Mouse (Mus musculus): ENCODE data around the gene Lrrc8e. TPM values are rescaled to one million over a fixed set of nuclear protein-coding genes. Genes with fewer than 3 reads are reported as not detected.

Gene Lrrc8e
- polyA plus RNA-seq, 1 experiment = 1.7 TPM

GRCm38 (mm10) chr8:4227919-4228318 lies 1.3 kb downstream of the Lrrc8e start:
- TF ChIP-seq MAX (IDR thresholded peaks at IDR 0.05) (no peak), CEBPB (IDR thresholded peaks at IDR 0.05; ENCODE audit: low read depth) (no peak), MYOG (IDR thresholded peaks at IDR 0.05; ENCODE audit: control insufficient read depth, extremely low read depth, insufficient read length) (no peak)
- Histone ChIP-seq H3K36me3 (ENCODE audit: control insufficient read depth, insufficient read depth) (no peaks in the 10 kb centered on the region), H3K27me3 (ENCODE audit: control insufficient read depth, insufficient read depth, insufficient read length) (no peaks in the 10 kb centered on the region), H3K79me2 (ENCODE audit: control insufficient read depth, insufficient read depth) (no peaks in the 10 kb centered on the region), H3K79me3 (ENCODE audit: low read depth) (no peaks in the 10 kb centered on the region), H3K4me3 (ENCODE audit: insufficient read depth, poor library complexity, severe bottlenecking) (no peak overlapping the region), H3ac (ENCODE audit: control insufficient read depth, insufficient read length, low read depth) (no peak overlapping the region)

- TF ChIP-seq MYOG (IDR thresholded peaks at IDR 0.05; ENCODE audit: control insufficient read depth, extremely low read depth, insufficient read length) = no peak
- no peak for TF ChIP-seq MAX (IDR thresholded peaks at IDR 0.05)
- no peak for TF ChIP-seq FOSL1 (IDR thresholded peaks at IDR 0.05; ENCODE audit: insufficient read depth, low read length, poor library complexity, severe bottlenecking)
- TF ChIP-seq CTCF (IDR thresholded peaks at IDR 0.05; ENCODE audit: control insufficient read depth, insufficient read depth, insufficient read length) = no peak
- TF ChIP-seq MYOD1 (IDR thresholded peaks at IDR 0.05; ENCODE audit: control insufficient read depth, insufficient read length, low read depth) = no peak
- TF ChIP-seq USF1 (IDR thresholded peaks at IDR 0.05; ENCODE audit: low read depth) = no peak
- no peak for TF ChIP-seq CEBPB (IDR thresholded peaks at IDR 0.05; ENCODE audit: low read depth)
- Histone ChIP-seq H3K36me3 (ENCODE audit: control insufficient read depth, insufficient read depth) (no peaks in the 10 kb centered on the region), H3K27me3 (ENCODE audit: control insufficient read depth, insufficient read depth, insufficient read length) (no peaks in the 10 kb centered on the region), H3K79me2 (ENCODE audit: control insufficient read depth, insufficient read depth) (no peaks in the 10 kb centered on the region), H3ac (ENCODE audit: control insufficient read depth, insufficient read length, low read depth) (no peak overlapping the region), H3K79me3 (ENCODE audit: low read depth) (no peaks in the 10 kb centered on the region), H3K4me3 (ENCODE audit: insufficient read depth, poor library complexity, severe bottlenecking) (no peak overlapping the region)
Observed at GRCm38 (mm10) chr8:4229784-4230183, 3.2 kb downstream of the Lrrc8e start.

GRCm38 (mm10) chr8:4230612-4231351 lies 4.2 kb downstream of the Lrrc8e start:
- Histone ChIP-seq H3K27me3 (ENCODE audit: control insufficient read depth, insufficient read depth, insufficient read length) (no peaks in the 10 kb centered on the region), H3K79me2 (ENCODE audit: control insufficient read depth, insufficient read depth) (no peaks in the 10 kb centered on the region), H3ac (ENCODE audit: control insufficient read depth, insufficient read length, low read depth) (no peak overlapping the region), H3K36me3 (ENCODE audit: control insufficient read depth, insufficient read depth) (no peaks in the 10 kb centered on the region), H3K79me3 (ENCODE audit: low read depth) (no peaks in the 10 kb centered on the region), H3K4me3 (ENCODE audit: insufficient read depth, poor library complexity, severe bottlenecking) (no peak overlapping the region)
- no peak for TF ChIP-seq USF1 (IDR thresholded peaks at IDR 0.05; ENCODE audit: low read depth)
- no peak for TF ChIP-seq MYOG (IDR thresholded peaks at IDR 0.05; ENCODE audit: control insufficient read depth, extremely low read depth, insufficient read length)
- TF ChIP-seq CEBPB (IDR thresholded peaks at IDR 0.05; ENCODE audit: low read depth) = no peak
- no peak for TF ChIP-seq CTCF (IDR thresholded peaks at IDR 0.05; ENCODE audit: control insufficient read depth, insufficient read depth, insufficient read length)
- no peak for TF ChIP-seq MAX (IDR thresholded peaks at IDR 0.05)
- TF ChIP-seq MYOD1 (IDR thresholded peaks at IDR 0.05; ENCODE audit: control insufficient read depth, insufficient read length, low read depth) = no peak
- TF ChIP-seq FOSL1 (IDR thresholded peaks at IDR 0.05; ENCODE audit: insufficient read depth, low read length, poor library complexity, severe bottlenecking) = no peak

- H3K79me3 ChIP-seq (ENCODE audit: low read depth) = peaks cover 31% of the 10 kb centered on the region
- H3K79me2 ChIP-seq (ENCODE audit: control insufficient read depth, insufficient read depth) = peaks cover 40% of the 10 kb centered on the region
- TF ChIP-seq CTCF (IDR thresholded peaks at IDR 0.05; ENCODE audit: control insufficient read depth, insufficient read depth, insufficient read length) (no peak), MYOD1 (IDR thresholded peaks at IDR 0.05; ENCODE audit: control insufficient read depth, insufficient read length, low read depth) (no peak)
- peak overlapping the region; percentile 29 for H3K4me3 ChIP-seq (ENCODE audit: insufficient read depth, poor library complexity, severe bottlenecking)
- H3ac ChIP-seq (ENCODE audit: control insufficient read depth, insufficient read length, low read depth) = peak overlapping the region; percentile 71
- no peaks in the 10 kb centered on the region for H3K27me3 ChIP-seq (ENCODE audit: control insufficient read depth, insufficient read depth, insufficient read length)
- H3K36me3 ChIP-seq (ENCODE audit: control insufficient read depth, insufficient read depth) = peaks cover 4% of the 10 kb centered on the region
Observed at GRCm38 (mm10) chr8:4237814-4238433, 11.3 kb downstream of the Lrrc8e start.

GRCm38 (mm10) chr8:4238434-4239192 lies 12.0 kb downstream of the Lrrc8e start, which contains the start of the genes Map2k7 and Gm49320:
Gene Map2k7, plus strand, starts transcription at chr8:4238740.
Gene Gm49320, plus strand, starts transcription at chr8:4238865.
- Histone ChIP-seq H3K79me2 (ENCODE audit: control insufficient read depth, insufficient read depth) (peaks cover 40% of the 10 kb centered on the region), H3K36me3 (ENCODE audit: control insufficient read depth, insufficient read depth) (peaks cover 7% of the 10 kb centered on the region), H3K27me3 (ENCODE audit: control insufficient read depth, insufficient read depth, insufficient read length) (no peaks in the 10 kb centered on the region), H3K4me3 (ENCODE audit: insufficient read depth, poor library complexity, severe bottlenecking) (peak within 1 kb of the TSS; percentile 65), H3ac (ENCODE audit: control insufficient read depth, insufficient read length, low read depth) (peak within 1 kb of the TSS; percentile 80), H3K79me3 (ENCODE audit: low read depth) (peaks cover 31% of the 10 kb centered on the region)
- TF ChIP-seq CEBPB (IDR thresholded peaks at IDR 0.05; ENCODE audit: low read depth) (no peak), FOSL1 (IDR thresholded peaks at IDR 0.05; ENCODE audit: insufficient read depth, low read length, poor library complexity, severe bottlenecking) (no peak), MAX (IDR thresholded peaks at IDR 0.05) (peak; percentile 92), CTCF (IDR thresholded peaks at IDR 0.05; ENCODE audit: control insufficient read depth, insufficient read depth, insufficient read length) (peak; percentile 33), MYOD1 (IDR thresholded peaks at IDR 0.05; ENCODE audit: control insufficient read depth, insufficient read length, low read depth) (no peak)

Measured in C2C12 (cell line).